In genomic region chr12:16391630-16392269, GRCm38 (mm10) we compare ENCODE assay signal across 12 mouse cellular contexts.
DNase-seq lines count a peak whose midpoint lies in the region; ATAC-seq and TF ChIP-seq lines count a peak whose summit lies in the region.
"Had no signal": no experiment of that assay in that cellular context is flagged by ENCODE, and none has a peak within 500 bp of the region (broad histone marks: within the 10 kb centered on the region; RNA-seq: fewer than 3 reads in every experiment).

No protein-coding gene starts in this region.

- no peak overlapping the region for H3K4me3 ChIP-seq in heart, embryonic 13.5 days
- no peak overlapping the region for H3K4me3 ChIP-seq in embryonic fibroblast, embryonic 13.5 days (ENCODE audit: insufficient read depth, low read length)
- H3K4me3 ChIP-seq in hindbrain, embryonic 10.5 days, result no peak overlapping the region
- H3K4me3 ChIP-seq in liver, embryonic 12.5 days, result no peak overlapping the region
- H3K4me3 ChIP-seq: left cerebral cortex, adult 2 months had no signal

- WGBS in heart, embryonic 13.5 days, result 18% methylated on average over 5 of the region's 5 CpGs
- WGBS in hindbrain, embryonic 10.5 days, result 80% methylated on average over 5 of the region's 5 CpGs
- WGBS in liver, embryonic 12.5 days (ENCODE audit: insufficient replicate concordance), result 59% methylated on average over 5 of the region's 5 CpGs

- H3K9me3 ChIP-seq in heart, embryonic 13.5 days, result 0 out of 2 replicates have a peak, but pooled peaks cover under 1% of the 10 kb centered on the region
- H3K9me3 ChIP-seq in hindbrain, embryonic 10.5 days, result no peaks in the 10 kb centered on the region
- no peaks in the 10 kb centered on the region for H3K9me3 ChIP-seq in liver, embryonic 12.5 days (replicated peaks)

- ATAC-seq in heart, embryonic 13.5 days (ENCODE audit: extremely low read depth, insufficient number of reproducible peaks, low FRiP score, low TSS enrichment), result no peak; the same call in 1 of the 2 replicates
- no peak for ATAC-seq in liver, embryonic 12.5 days

- H3K9ac ChIP-seq in heart, embryonic 13.5 days, result no peak overlapping the region
- no peak overlapping the region for H3K9ac ChIP-seq in liver, embryonic 12.5 days

- peaks cover 19% of the 10 kb centered on the region for H3K4me1 ChIP-seq in heart, embryonic 13.5 days
- H3K4me1 ChIP-seq in embryonic fibroblast, embryonic 13.5 days (ENCODE audit: control insufficient read depth, insufficient read depth, low read length), result peaks cover 2% of the 10 kb centered on the region; the same call in 1 of the 2 replicates
- no peaks in the 10 kb centered on the region for H3K4me1 ChIP-seq in hindbrain, embryonic 10.5 days (replicated peaks)
- peaks cover 9% of the 10 kb centered on the region; the same call in 1 of the 2 replicates for H3K4me1 ChIP-seq in liver, embryonic 12.5 days

- no peaks in the 10 kb centered on the region for H3K27me3 ChIP-seq in heart, embryonic 13.5 days (replicated peaks)
- no peaks in the 10 kb centered on the region for H3K27me3 ChIP-seq in hindbrain, embryonic 10.5 days (ENCODE audit: insufficient read depth, poor library complexity, severe bottlenecking)
- no peaks in the 10 kb centered on the region for H3K27me3 ChIP-seq in liver, embryonic 12.5 days (replicated peaks)

- intact Hi-C loops in gastrocnemius, postnatal 36 days (cut with DNase I), result no loop called here

- no peaks in the 10 kb centered on the region for H3K36me3 ChIP-seq in heart, embryonic 13.5 days
- H3K36me3 ChIP-seq in hindbrain, embryonic 10.5 days, result no peaks in the 10 kb centered on the region
- H3K36me3 ChIP-seq in liver, embryonic 12.5 days, result no peaks in the 10 kb centered on the region

- H3K4me2 ChIP-seq in heart, embryonic 13.5 days, result no peak overlapping the region
- no peak overlapping the region for H3K4me2 ChIP-seq in liver, embryonic 12.5 days
- H3K4me2 ChIP-seq: midbrain, embryonic 11.5 days had no signal

- no peak for DNase-seq in heart, adult 9 months (ENCODE audit: low spot score in 2 of 2)
- DNase-seq in 3T3-L1 (ENCODE audit: low read depth, low spot score), result peak; percentile 54
- peak; percentile 21 to 35 for DNase-seq in left cerebral cortex, adult 18-20 months (ENCODE audit: low spot score in 2 of 2)
- DNase-seq in gastrocnemius, postnatal 36 days, result no peak
- DNase-seq in hindbrain, embryonic 10.5 days (ENCODE audit: low spot score), result no peak
- DNase-seq: adrenal gland, postnatal 25 days; thymus, adult 18-20 months had no signal

- no peak for TF ChIP-seq CTCF in embryonic fibroblast, embryonic 13.5 days (IDR thresholded peaks at IDR 0.05; ENCODE audit: borderline replicate concordance, insufficient read depth, low read length)

- TF ChIP-seq POLR2A in embryonic fibroblast, embryonic 13.5 days (IDR thresholded peaks at IDR 0.05; ENCODE audit: low read depth, low read length), result no peak

- H3K27ac ChIP-seq in heart, embryonic 13.5 days (replicated peaks), result peak overlapping the region; percentile 85
- H3K27ac ChIP-seq in embryonic fibroblast, embryonic 13.5 days (ENCODE audit: insufficient read depth, low read length), result 0 out of 2 replicates have a peak overlapping the region, but pooled peaks have one; percentile 27
- H3K27ac ChIP-seq in hindbrain, embryonic 10.5 days, result no peak overlapping the region
- H3K27ac ChIP-seq in liver, embryonic 12.5 days, result no peak overlapping the region
- H3K27ac ChIP-seq: left cerebral cortex, adult 2 months had no signal

Comparison
In these comparisons a context has a peak if more than half of its experiments do, and no peak if none do; other contexts are left out.
1. H3K27ac ChIP-seq: peak in heart, embryonic 13.5 days (single experiment) and embryonic fibroblast, embryonic 13.5 days (single experiment); none in hindbrain, embryonic 10.5 days (single experiment) and liver, embryonic 12.5 days (single experiment).
2. DNase-seq: peak in 3T3-L1 (single experiment) and left cerebral cortex, adult 18-20 months (2 of 2); none in heart, adult 9 months (0 of 2), gastrocnemius, postnatal 36 days (0 of 2) and hindbrain, embryonic 10.5 days (single experiment).